15 mouse cellular contexts compared by ENCODE assay signal in genomic region chr4:59461116-59461727, GRCm38 (mm10).
"Had no signal": no experiment of that assay in that cellular context is flagged by ENCODE, and none has a peak within 500 bp of the region (broad histone marks: within the 10 kb centered on the region; RNA-seq: fewer than 3 reads in every experiment).

No protein-coding gene starts in this region.

- H3K36me3 ChIP-seq: limb, embryonic 13.5 days; midbrain, embryonic 12.5 days had no signal

- H3K4me2 ChIP-seq: limb, embryonic 13.5 days; midbrain, embryonic 12.5 days had no signal

- H3K4me3 ChIP-seq: limb, embryonic 13.5 days; megakaryocyte, embryonic 14.5 days; midbrain, embryonic 12.5 days had no signal

- H3K9me3 ChIP-seq: limb, embryonic 13.5 days; megakaryocyte, embryonic 14.5 days; midbrain, embryonic 12.5 days had no signal

- H3K9ac ChIP-seq: limb, embryonic 13.5 days; liver, embryonic 14.5 days; midbrain, embryonic 12.5 days had no signal

- H3K27ac ChIP-seq: limb, embryonic 13.5 days; liver, embryonic 14.5 days; midbrain, embryonic 12.5 days had no signal

- DNase-seq: kidney, adult 9 months; kidney, postnatal 10 days; left cerebral cortex, postnatal 4 days; lung, adult 18-20 months; lung, postnatal 10 days; lung, postnatal 4 days; right cerebral cortex, postnatal 14 days; thymus, adult 18-20 months; thymus, postnatal 25 days had no signal

- H3K27me3 ChIP-seq: limb, embryonic 13.5 days; megakaryocyte, embryonic 14.5 days; midbrain, embryonic 12.5 days had no signal

- ATAC-seq: hindbrain, embryonic 16.5 days; inflammation-experienced regulatory T-cells, adult 6 months had no signal
